Mouse (Mus musculus) testis, adult 2 months (tissue): ENCODE results near the gene Iqcj.

Experiments
- CTCF ChIP-seq: fragments of 200-500 bp; IDR thresholded peaks from 2 replicates; pipeline ENCODE4 v1.5.1; 2012; ENCODE audit warnings: low read depth, mild to moderate bottlenecking, inconsistent platforms, low read length, moderate library complexity; ENCODE audit not compliant: control insufficient read depth, insufficient read depth, insufficient replicate concordance
- POLR2A ChIP-seq: fragments of 200-500 bp; IDR thresholded peaks from 2 replicates; pipeline ENCODE4 v1.6.1; 2012; ENCODE audit warnings: low read depth, mild to moderate bottlenecking, inconsistent platforms, low read length, moderate library complexity; ENCODE audit not compliant: control insufficient read depth

DNA sequence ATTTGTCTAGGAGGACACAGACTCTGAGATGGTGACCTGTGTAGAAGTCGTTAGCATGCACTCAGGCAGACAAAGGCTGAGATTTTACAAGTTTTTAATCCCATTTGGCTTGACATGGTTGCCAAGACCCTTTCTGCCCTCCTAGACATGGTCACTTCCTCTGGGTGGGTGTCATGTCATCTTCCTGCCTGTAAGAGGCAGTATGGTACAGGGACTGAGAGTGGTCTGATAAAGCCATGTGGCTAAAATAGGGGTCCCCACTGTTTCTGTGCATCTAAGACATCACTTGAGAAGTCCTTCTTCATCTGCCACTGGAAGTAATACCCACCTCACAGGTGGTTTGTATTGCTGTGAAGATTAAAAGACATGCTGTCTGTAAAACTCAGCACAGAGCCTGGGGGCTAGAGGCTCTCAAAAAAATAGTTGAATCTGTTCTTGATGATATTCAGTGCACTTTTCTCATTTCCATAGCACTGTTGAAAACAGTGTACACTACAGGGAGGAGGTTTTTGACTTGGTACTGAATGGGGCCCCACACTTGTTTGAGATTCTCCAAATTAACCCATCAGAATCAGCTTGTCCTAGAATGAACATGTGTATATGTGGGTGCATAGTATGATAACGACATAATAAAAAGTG, 167.3 kb downstream of the Iqcj start:
- no peak for TF ChIP-seq CTCF
- TF ChIP-seq POLR2A, result no peak
